Mouse (Mus musculus): ENCODE measurements around the gene Noto. TPM values are rescaled to one million over a fixed set of nuclear protein-coding genes. Genes with fewer than 3 reads are reported as not detected.
A peak's percentile ranks its signal among the peaks of the same experiment; 100 is the strongest.

Noto gene
- total RNA-seq, 2 experiments from 2014 or later, result not detected

- no peak for ATAC-seq (replicated peaks; ENCODE audit: poor library complexity)
These were observed 48.3 kb downstream of the Noto start for GRCm38 (mm10) chr6:85471962-85472361.

GRCm38 (mm10) chr6:85472542-85472941 is 48.9 kb downstream of the Noto start:
- no peak for ATAC-seq (replicated peaks; ENCODE audit: poor library complexity)

- ATAC-seq (replicated peaks; ENCODE audit: poor library complexity), result no peak
These were observed 51.9 kb downstream of the Noto start for GRCm38 (mm10) chr6:85475581-85475980.

GRCm38 (mm10) chr6:85477366-85477917 is 53.8 kb downstream of the Noto start:
- ATAC-seq (replicated peaks; ENCODE audit: poor library complexity), result peak; percentile 91

- ATAC-seq (replicated peaks; ENCODE audit: poor library complexity), result no peak
These were observed 54.7 kb downstream of the Noto start for GRCm38 (mm10) chr6:85478416-85478815.

Other genes with a start within 250 kb of the Noto start
- not detected in 2 replicates for gene Emx1, start 236.4 kb upstream of the Noto start, total RNA-seq (2015)
- not detected in 2 replicates for gene Emx1, start 236.4 kb upstream of the Noto start, total RNA-seq (2017)
- gene Sfxn5, start 90.5 kb upstream of the Noto start, total RNA-seq (2015), result 1.1 and 2.7 TPM in 2 replicates
- gene Sfxn5, start 90.5 kb upstream of the Noto start, total RNA-seq (2017), result 1.7 and 2.3 TPM in 2 replicates
- 4.2 and 4.4 TPM in 2 replicates for gene Rab11fip5, start 49.3 kb upstream of the Noto start, total RNA-seq (2015)
- 3.1 and 5.5 TPM in 2 replicates for gene Rab11fip5, start 49.3 kb upstream of the Noto start, total RNA-seq (2017)
- gene Smyd5, start 8.1 kb downstream of the Noto start, total RNA-seq (2015), result 39.4 and 42.2 TPM in 2 replicates
- gene Smyd5, start 8.1 kb downstream of the Noto start, total RNA-seq (2017), result 44.1 and 66.0 TPM in 2 replicates
- gene Cct7, start 27.6 kb downstream of the Noto start, total RNA-seq (2015), result 321 and 330 TPM in 2 replicates
- gene Cct7, start 27.6 kb downstream of the Noto start, total RNA-seq (2017), result 304 and 348 TPM in 2 replicates
- 28.9 and 40.6 TPM in 2 replicates for gene Pradc1, start 28.1 kb downstream of the Noto start, total RNA-seq (2015)
- gene Pradc1, start 28.1 kb downstream of the Noto start, total RNA-seq (2017), result 11.1 and 12.0 TPM in 2 replicates
- not detected in 2 replicates for gene Fbxo41, start 79.1 kb downstream of the Noto start, total RNA-seq (2015)
- gene Fbxo41, start 79.1 kb downstream of the Noto start, total RNA-seq (2017), result not detected in 2 replicates
- gene Egr4, start 89.7 kb downstream of the Noto start, total RNA-seq (2015), result not detected in 2 replicates
- not detected in 2 replicates for gene Egr4, start 89.7 kb downstream of the Noto start, total RNA-seq (2017)
- 23.2 and 32.3 TPM in 2 replicates for gene Alms1, start 163.6 kb downstream of the Noto start, total RNA-seq (2015)
- gene Alms1, start 163.6 kb downstream of the Noto start, total RNA-seq (2017), result 14.4 and 19.4 TPM in 2 replicates